Mouse (Mus musculus): ENCODE data around the gene Cbarp.

Cbarp gene

GRCm38 (mm10) chr10:80095547-80095946 lies 45.1 kb downstream of the Cbarp start:
- DNase-seq (ENCODE audit: low spot score in 2 of 2), result no peak

GRCm38 (mm10) chr10:80094684-80095083 lies 46.0 kb downstream of the Cbarp start:
- DNase-seq (ENCODE audit: low spot score in 2 of 2), result no peak

GRCm38 (mm10) chr10:80094085-80094484 lies 46.5 kb downstream of the Cbarp start:
- no peak for DNase-seq (ENCODE audit: low spot score in 2 of 2)

GRCm38 (mm10) chr10:80092690-80093089 lies 47.9 kb downstream of the Cbarp start:
- no peak for DNase-seq (ENCODE audit: low spot score in 2 of 2)

GRCm38 (mm10) chr10:80091527-80091926 lies 49.1 kb downstream of the Cbarp start:
- no peak for DNase-seq (ENCODE audit: low spot score in 2 of 2)

GRCm38 (mm10) chr10:80089146-80089545 lies 51.5 kb downstream of the Cbarp start:
- no peak for DNase-seq (ENCODE audit: low spot score in 2 of 2)

- no peak for DNase-seq (ENCODE audit: low spot score in 2 of 2)
Measured at GRCm38 (mm10) chr10:80087483-80087882, 53.2 kb downstream of the Cbarp start.

GRCm38 (mm10) chr10:80086847-80087246 lies 53.8 kb downstream of the Cbarp start:
- DNase-seq (ENCODE audit: low spot score in 2 of 2), result no peak

GRCm38 (mm10) chr10:80084817-80085487 lies 55.7 kb downstream of the Cbarp start:
- no peak for DNase-seq (ENCODE audit: low spot score in 2 of 2)

- no peak for DNase-seq (ENCODE audit: low spot score in 2 of 2)
Measured at GRCm38 (mm10) chr10:80081075-80081474, 59.6 kb downstream of the Cbarp start.
